8 mouse cellular contexts compared by ENCODE assay signal in genomic region chr17:15829198-15830170, GRCm38 (mm10). TPM values are rescaled to one million over a fixed set of nuclear protein-coding genes. Genes with fewer than 3 reads are reported as not detected.
DNase-seq lines count a peak whose midpoint lies in the region; ATAC-seq lines count a peak whose summit lies in the region.

No protein-coding gene starts in this region.

- H3K9me3 ChIP-seq in heart, embryonic 11.5 days (replicated peaks; ENCODE audit: control insufficient read depth, low read length) = no peaks in the 10 kb centered on the region
- H3K9me3 ChIP-seq in limb, embryonic 12.5 days = no peaks in the 10 kb centered on the region

- peak overlapping the region; percentile 66 for H3K4me3 ChIP-seq in heart, embryonic 11.5 days (ENCODE audit: low read depth, low read length)
- peak overlapping the region; percentile 57 for H3K4me3 ChIP-seq in limb, embryonic 12.5 days (replicated peaks)

- peaks cover 14% of the 10 kb centered on the region for H3K27me3 ChIP-seq in heart, embryonic 11.5 days (ENCODE audit: control insufficient read depth, insufficient read depth, low read length)
- peaks cover 23% of the 10 kb centered on the region for H3K27me3 ChIP-seq in limb, embryonic 12.5 days

- peak overlapping the region; percentile 96 for H3K4me2 ChIP-seq in heart, embryonic 11.5 days
- peak overlapping the region; percentile 78 for H3K4me2 ChIP-seq in limb, embryonic 12.5 days

- H3K4me1 ChIP-seq in heart, embryonic 11.5 days (ENCODE audit: control insufficient read depth, insufficient read depth, low read length) = peaks cover 17% of the 10 kb centered on the region
- H3K4me1 ChIP-seq in limb, embryonic 12.5 days (replicated peaks) = peaks cover 31% of the 10 kb centered on the region

- H3K27ac ChIP-seq in heart, embryonic 11.5 days (ENCODE audit: low read depth, low read length) = 0 out of 2 replicates have a peak overlapping the region, but pooled peaks have one; percentile 10
- H3K27ac ChIP-seq in limb, embryonic 12.5 days = peak overlapping the region; percentile 88

- WGBS in heart, embryonic 11.5 days (ENCODE audit: insufficient replicate concordance) = under 1% methylated on average over 20 of the region's 20 CpGs
- WGBS in limb, embryonic 12.5 days = under 1% methylated on average over 20 of the region's 20 CpGs

- H3K9ac ChIP-seq in heart, embryonic 11.5 days (ENCODE audit: low read depth, low read length) = peak overlapping the region; percentile 69
- H3K9ac ChIP-seq in limb, embryonic 12.5 days (replicated peaks) = peak overlapping the region; percentile 66

- ATAC-seq in heart, embryonic 11.5 days (replicated peaks; ENCODE audit: insufficient number of reproducible peaks, low FRiP score, low TSS enrichment) = no peak
- peak; percentile 13; the same call in 1 of the 2 replicates for ATAC-seq in limb, embryonic 12.5 days (ENCODE audit: insufficient number of reproducible peaks, insufficient read depth, low FRiP score, low TSS enrichment, low read depth)

- H3K36me3 ChIP-seq in heart, embryonic 11.5 days (ENCODE audit: control insufficient read depth, insufficient read depth, low read length) = no peaks in the 10 kb centered on the region
- no peaks in the 10 kb centered on the region for H3K36me3 ChIP-seq in limb, embryonic 12.5 days

- peak; percentile 36 for DNase-seq in kidney, postnatal 10 days
- DNase-seq in kidney, postnatal 14 days = no peak
- peak; percentile 59 for DNase-seq in embryo, embryonic 11 days
- peak; percentile 57 for DNase-seq in retina, embryonic 14.5 days (ENCODE audit: low spot score)
- no peak for DNase-seq in spleen, postnatal 14 days (ENCODE audit: low spot score in 2 of 2)
- DNase-seq in left cerebral cortex, adult 9 months (ENCODE audit: low spot score in 2 of 2) = no peak

RNA-seq across cellular contexts. Expression of gene Rgmb, which starts 1.4 kb away (rescaled TPM):
- polyA plus RNA-seq in heart, embryonic 11.5 days (2014; fragmentation: Nextera tagmentation; extraction: Ambion mirVana) = 8.7 and 8.9 TPM in 2 replicates
- 19.0 and 26.5 TPM in 2 replicates for polyA plus RNA-seq in limb, embryonic 12.5 days (2016; fragmentation: Nextera tagmentation; extraction: Ambion mirVana)

Comparison
In these comparisons a context has a peak if more than half of its experiments do, and no peak if none do; other contexts are left out.
1. DNase-seq: peak in kidney, postnatal 10 days (single experiment), embryo, embryonic 11 days (single experiment) and retina, embryonic 14.5 days (single experiment); none in kidney, postnatal 14 days (single experiment), spleen, postnatal 14 days (0 of 2) and left cerebral cortex, adult 9 months (0 of 2).